Mouse (Mus musculus): Measurements from ENCODE around the gene C5ar1.

- TF ChIP-seq GATA1 (IDR thresholded peaks at IDR 0.05; ENCODE audit: borderline replicate concordance, low read length) (no peak), FLI1 (IDR thresholded peaks at IDR 0.05; ENCODE audit: low read length) (no peak)
Measured at GRCm38 (mm10) chr7:16294346-16294745, 35.0 kb upstream of the C5ar1 start.
